Mouse (Mus musculus) kidney, postnatal 10 days (tissue): ENCODE data around the gene Arhgap21.
A peak's percentile ranks its signal among the peaks of the same experiment; 100 is the strongest.

ENCODE experiments used
- DNase-seq: peaks from one replicate; pipeline ENCODE4 v3.0.0; 2021; ENCODE audit warnings: mixed read lengths

Gene Arhgap21

DNA sequence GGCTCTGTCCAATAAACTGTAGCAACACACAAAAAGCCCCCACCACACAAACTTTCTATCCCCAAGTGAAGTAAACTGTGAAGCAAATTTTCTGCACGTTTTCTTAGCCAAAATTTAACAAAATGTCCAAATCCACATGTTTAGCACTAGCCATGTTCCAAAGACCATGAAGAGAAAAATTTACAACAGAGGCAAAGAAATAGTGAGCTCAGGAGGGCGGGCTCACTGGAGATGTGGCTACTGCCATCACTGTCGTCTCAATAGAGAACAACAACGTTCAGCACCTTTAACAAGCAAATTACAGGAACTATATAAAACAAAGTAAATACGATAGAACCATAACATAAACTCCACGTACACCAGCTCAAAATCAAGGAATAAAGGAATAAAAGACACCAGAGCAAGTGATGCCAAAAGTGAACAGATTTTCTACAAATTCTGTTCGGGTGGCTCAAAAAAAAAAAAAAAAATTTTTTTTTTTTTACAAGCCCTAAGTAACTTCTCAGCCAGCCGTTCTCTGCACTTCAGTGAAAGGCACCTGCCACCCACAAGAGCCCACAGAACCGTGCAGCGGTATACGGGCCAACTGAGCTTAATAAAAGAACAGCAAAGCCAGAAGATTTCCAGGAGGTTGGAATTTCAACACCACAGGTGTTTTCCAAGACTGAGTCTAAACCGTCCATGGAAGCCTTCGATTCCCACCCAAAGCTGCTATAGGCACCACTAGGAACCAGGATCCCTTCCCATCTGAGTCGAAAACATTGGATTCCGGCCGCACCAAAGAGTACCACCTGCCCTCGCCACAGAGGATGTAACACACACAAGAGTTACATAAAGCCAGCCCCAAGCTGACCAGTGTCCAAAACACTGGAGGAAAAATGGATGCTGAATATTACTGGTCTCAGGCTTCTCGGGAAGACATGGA is 2.2 kb downstream of the Arhgap21 start:
- DNase-seq, result peak; percentile 16

GRCm38 (mm10) chr2:20965361-20965760 is 3.3 kb downstream of the Arhgap21 start:
- no peak for DNase-seq

- no peak for DNase-seq
Measured at GRCm38 (mm10) chr2:20964461-20964860, 4.2 kb downstream of the Arhgap21 start.

DNA sequence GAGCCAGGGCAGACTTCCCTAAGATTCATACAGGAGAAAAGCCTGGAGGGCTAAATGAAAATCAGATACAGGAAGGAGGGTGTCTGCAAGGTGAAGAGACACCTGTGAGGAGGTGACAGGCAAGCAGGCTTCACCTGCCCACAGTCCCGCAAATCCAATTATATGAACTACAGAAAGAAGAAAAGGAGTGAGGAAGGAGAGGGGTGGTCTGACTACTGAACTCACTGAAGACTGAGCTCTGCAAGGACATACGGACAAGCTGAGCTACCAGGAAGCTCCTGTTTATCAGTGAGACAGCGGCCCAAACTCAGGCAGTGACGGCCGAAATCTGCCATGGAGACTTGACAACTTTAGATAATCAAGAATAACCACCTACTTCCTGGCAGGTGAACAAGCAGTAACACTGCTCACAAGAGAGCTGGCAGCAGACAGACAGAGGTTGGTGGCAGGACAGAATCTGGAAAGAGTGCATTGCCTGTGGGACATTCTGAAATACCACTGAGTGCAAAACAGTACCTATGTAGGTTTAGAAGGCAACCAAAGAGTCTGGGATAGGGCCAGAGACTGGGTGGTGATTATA is 5.4 kb downstream of the Arhgap21 start:
- no peak for DNase-seq

GRCm38 (mm10) chr2:20962284-20962683 is 6.4 kb downstream of the Arhgap21 start:
- no peak for DNase-seq

- no peak for DNase-seq
Measured at GRCm38 (mm10) chr2:20961825-20962224, 6.9 kb downstream of the Arhgap21 start.

DNA sequence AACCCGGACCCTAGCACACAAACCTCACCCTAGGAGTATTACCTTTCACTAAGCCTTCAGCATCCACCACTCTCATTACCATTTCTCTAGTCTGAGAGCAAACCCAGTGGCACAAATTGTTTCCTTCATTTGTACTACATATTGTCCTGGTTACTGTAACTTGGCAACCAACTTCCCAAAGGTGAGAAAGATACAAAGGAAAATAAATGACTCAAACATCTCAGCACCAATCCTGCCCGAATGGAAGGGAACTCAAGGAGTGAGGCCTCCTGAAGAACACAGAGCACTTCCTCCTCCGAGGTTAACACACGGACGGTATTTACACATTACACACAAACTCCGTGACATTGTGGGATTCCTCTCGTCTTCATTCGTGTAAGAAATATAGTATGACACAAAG is 7.4 kb downstream of the Arhgap21 start:
- no peak for DNase-seq

GRCm38 (mm10) chr2:20960668-20961035 is 8.0 kb downstream of the Arhgap21 start:
- no peak for DNase-seq

GRCm38 (mm10) chr2:20959906-20960667 is 8.6 kb downstream of the Arhgap21 start:
- no peak for DNase-seq

GRCm38 (mm10) chr2:20959045-20959444 is 9.6 kb downstream of the Arhgap21 start:
- no peak for DNase-seq

GRCm38 (mm10) chr2:20957995-20958394 is 10.7 kb downstream of the Arhgap21 start:
- DNase-seq, result no peak

GRCm38 (mm10) chr2:20956716-20957115 is 12.0 kb downstream of the Arhgap21 start:
- DNase-seq, result no peak

DNA sequence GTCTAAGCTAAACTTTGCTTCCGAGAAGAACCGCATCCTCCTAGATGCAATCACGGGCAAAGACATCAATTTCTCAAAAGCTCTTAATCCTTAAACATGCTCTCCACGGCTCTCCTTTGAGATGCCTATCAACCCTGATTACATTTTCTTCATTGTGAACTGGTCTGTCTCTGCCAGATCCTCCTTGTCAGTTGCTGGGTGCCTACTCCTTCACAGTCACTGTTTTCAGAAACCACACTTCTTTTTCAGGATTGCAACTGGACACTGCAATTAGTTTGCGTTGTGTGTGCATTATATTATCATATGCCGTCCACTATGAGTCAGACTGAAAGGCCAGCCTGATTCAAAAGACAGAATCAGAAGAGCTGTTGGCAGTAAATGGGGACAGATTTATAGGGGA is 12.7 kb downstream of the Arhgap21 start:
- DNase-seq, result no peak

GRCm38 (mm10) chr2:20955376-20955775 is 13.3 kb downstream of the Arhgap21 start:
- no peak for DNase-seq

- DNase-seq, result no peak
Measured at GRCm38 (mm10) chr2:20952716-20953115, 16.0 kb downstream of the Arhgap21 start.

GRCm38 (mm10) chr2:20949168-20949567 is 19.5 kb downstream of the Arhgap21 start:
- DNase-seq, result no peak

GRCm38 (mm10) chr2:20947036-20947435 is 21.6 kb downstream of the Arhgap21 start:
- no peak for DNase-seq

DNA sequence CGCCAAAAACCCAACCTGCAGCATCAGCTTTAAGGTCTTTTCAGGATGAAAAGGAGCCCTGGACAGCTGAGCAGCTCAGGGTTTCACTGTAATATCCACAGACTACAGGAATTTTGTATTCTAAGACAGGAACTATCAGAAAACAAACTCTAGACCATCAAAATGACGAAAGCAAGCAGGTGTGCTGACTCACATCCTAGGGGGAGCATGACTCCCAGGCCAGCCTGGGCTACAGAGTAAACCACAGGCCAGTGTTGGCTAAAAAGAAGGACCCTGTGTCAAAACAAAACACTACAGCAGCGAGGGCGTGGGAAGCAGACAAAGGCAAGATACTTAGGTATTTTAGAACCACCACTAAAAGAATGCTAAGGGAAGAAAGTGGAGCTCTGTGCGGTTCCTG is 23.1 kb downstream of the Arhgap21 start:
- DNase-seq, result no peak

GRCm38 (mm10) chr2:20943730-20944454 is 24.8 kb downstream of the Arhgap21 start:
- DNase-seq, result no peak

DNA sequence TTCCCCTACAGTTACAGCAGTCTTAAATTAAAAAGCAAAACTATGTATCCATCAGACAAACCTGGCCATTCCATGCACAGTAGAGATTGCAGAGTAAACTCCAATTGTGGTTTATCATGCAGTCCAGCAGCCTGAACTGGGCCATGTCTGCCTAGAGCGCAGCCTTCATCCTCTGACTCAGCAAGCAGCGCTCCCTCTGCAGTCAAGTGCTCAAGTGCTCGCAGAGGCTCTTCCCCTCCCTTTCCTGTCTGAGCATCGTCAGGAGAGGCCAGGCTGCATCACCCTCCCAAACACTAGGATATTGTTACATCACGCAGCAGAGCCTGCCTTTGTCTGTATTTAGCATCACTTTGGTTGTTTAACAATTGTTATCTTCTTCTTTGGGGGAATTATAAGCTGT is 25.5 kb downstream of the Arhgap21 start:
- DNase-seq, result peak; percentile 28

DNA sequence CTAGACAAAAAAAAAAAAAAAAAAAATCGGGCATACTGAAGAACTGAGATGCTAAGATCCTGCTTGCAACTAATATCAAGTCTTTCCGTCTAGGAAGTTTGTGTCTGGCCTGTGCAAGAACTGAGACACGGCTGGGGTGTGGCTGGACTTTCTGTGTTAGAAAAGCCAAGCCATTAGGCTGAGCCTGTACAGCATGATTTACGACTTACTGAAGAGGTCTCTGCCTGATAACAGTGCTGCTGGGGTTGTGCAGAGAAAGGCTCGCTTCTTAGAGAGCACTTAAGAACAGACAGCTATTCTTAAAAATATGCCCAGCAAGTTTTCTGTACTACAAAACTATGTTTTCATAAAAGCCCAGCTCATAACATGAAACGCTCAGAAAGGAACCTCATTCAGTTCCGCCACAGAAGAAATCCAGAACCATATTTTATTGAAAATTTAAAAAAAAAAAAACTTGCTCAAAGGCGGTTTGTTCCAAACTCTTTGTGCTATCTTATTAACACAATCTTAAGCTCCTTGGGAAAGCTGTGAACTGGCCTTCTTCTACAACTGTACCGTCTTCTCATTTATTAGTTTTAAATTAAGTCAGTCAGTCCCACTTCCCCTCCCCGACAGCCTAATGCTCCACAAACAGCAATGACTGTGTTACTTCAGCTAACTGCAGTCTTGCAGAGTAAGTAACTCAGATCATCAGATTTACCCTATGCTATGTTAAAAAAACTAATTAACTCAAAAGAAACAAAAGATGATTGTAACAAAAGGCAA is 26.1 kb downstream of the Arhgap21 start:
- DNase-seq, result no peak

DNA sequence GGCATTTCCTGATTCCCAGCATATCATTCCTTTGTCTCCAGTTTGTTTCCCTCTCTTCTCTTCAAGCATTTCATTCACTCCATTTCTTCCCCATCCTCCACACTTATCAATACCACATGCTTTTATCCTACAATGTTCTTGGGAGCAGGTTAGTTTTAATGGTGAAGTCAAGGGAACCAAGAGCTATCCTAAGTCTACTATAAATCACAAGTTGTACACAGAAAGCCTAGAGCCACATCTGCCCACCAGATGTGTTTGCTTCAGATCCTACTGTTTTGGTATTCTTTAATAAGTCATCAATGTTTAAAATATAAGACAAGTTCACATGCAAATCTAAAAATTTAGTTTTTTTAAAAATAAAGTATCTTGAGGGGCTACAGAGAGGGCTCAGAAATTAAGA is 27.6 kb downstream of the Arhgap21 start:
- DNase-seq, result no peak
